Mouse (Mus musculus) heart, adult 2 months (tissue): ENCODE measurements around the gene Zc3h15. TPM values are rescaled to one million over a fixed set of nuclear protein-coding genes. Genes with fewer than 3 reads are reported as not detected.
"Not testable (repeated sequence)": the region's sequence is repeated elsewhere in the genome, so short reads cannot be mapped to it uniquely, and the experiment has no call there.

Experiments
- DNase-seq, 2 experiments: peaks; one replicate each; pipeline ENCODE4 v3.0.0; 2021
- H3K27ac ChIP-seq: fragments of 200-600 bp; 2 replicates; pipeline ENCODE4 v1.8.1; 2022
- H3K27me3 ChIP-seq: fragments of 200-500 bp; 2 replicates; pipeline ENCODE4 v1.6.1; 2012; ENCODE audit warnings: mild to moderate bottlenecking, low read length, inconsistent platforms, mixed read lengths; ENCODE audit not compliant: control insufficient read depth, insufficient read depth
- H3K36me3 ChIP-seq: fragments of 200-500 bp; 2 replicates; pipeline ENCODE4 v1.6.1; 2012; ENCODE audit warnings: low read length, inconsistent platforms; ENCODE audit not compliant: control insufficient read depth, insufficient read depth
- H3K4me1 ChIP-seq: fragments of 200-500 bp; 2 replicates; pipeline ENCODE4 v1.6.1; 2011; ENCODE audit warnings: low read length; ENCODE audit not compliant: control insufficient read depth, insufficient read depth
- H3K4me3 ChIP-seq: fragments of 200-600 bp; 2 replicates; pipeline ENCODE4 v1.8.1; 2022
- H3K79me2 ChIP-seq: fragments of 200-500 bp; replicated peaks from 2 replicates; pipeline ENCODE4 v1.6.1; 2012; ENCODE audit warnings: mild to moderate bottlenecking, inconsistent platforms, low read length, moderate library complexity, mixed read lengths; ENCODE audit not compliant: control insufficient read depth, insufficient read depth
- H3K9ac ChIP-seq: fragments of 200-500 bp; 2 replicates; pipeline ENCODE4 v1.6.1; 2012; ENCODE audit warnings: low read depth, mild to moderate bottlenecking, control low read depth, inconsistent platforms, low read length, mixed read lengths
- CTCF ChIP-seq: fragments of 200-600 bp; IDR thresholded peaks from 2 replicates; pipeline ENCODE4 v1.8.1; 2022; ENCODE audit warnings: antibody characterized with exemption, mild to moderate bottlenecking, moderate library complexity
- EP300 ChIP-seq: fragments of 200-500 bp; IDR thresholded peaks from 2 replicates; pipeline ENCODE4 v1.6.1; 2011; ENCODE audit warnings: low read depth, low read length, control low read depth; ENCODE audit not compliant: insufficient read depth
- POLR2A ChIP-seq: fragments of 200-500 bp; IDR thresholded peaks from 2 replicates; pipeline ENCODE4 v1.6.1; 2011; ENCODE audit warnings: mild to moderate bottlenecking, low read depth, low read length, control low read depth; ENCODE audit not compliant: insufficient read depth
- WGBS: fragments of 180-500 bp; shearing (Covaris S2); methylation state at CpG from one replicate; pipeline ENCODE4 v1.1.7; 2018; 5-methylcytosine and 5-hydroxymethylcytosine counted together
- intact Hi-C: fragments of 180-260 bp; cut with DNase I; formaldehyde crosslinking; loops from one replicate; pipeline ENCODE4 v1.15.1; 2025
- polyA plus RNA-seq: library from polyadenylated mRNA; depleted of rRNA; stranded (reverse); fragments of >200 nt; gene quantifications from 2 replicates; pipeline ENCODE4 v1.2.3, GENCODE M21; 2012
- total RNA-seq, 2 experiments: library from RNA; stranded (reverse); gene quantifications; 2 replicates each; pipeline ENCODE4 v1.2.3; 2021

Zc3h15 gene
- total and polyA plus RNA-seq, 3 experiments, result 13.8 to 53.5 (median 51.8) TPM

- no peak overlapping the region for H3K4me3 ChIP-seq
- intact Hi-C loops, result no loop called here
- no peaks in the 10 kb centered on the region; the same call in none of the 2 replicates for H3K4me1 ChIP-seq
- H3K27ac ChIP-seq, result no peak overlapping the region
- TF ChIP-seq CTCF (no peak), EP300 (no peak), POLR2A (no peak)
- 0 out of 2 replicates have a peak, but pooled peaks cover 3% of the 10 kb centered on the region for H3K79me2 ChIP-seq
- no peaks in the 10 kb centered on the region for H3K27me3 ChIP-seq
- peaks cover 8% of the 10 kb centered on the region for H3K36me3 ChIP-seq
- no peak overlapping the region for H3K9ac ChIP-seq
- no peak for DNase-seq
Measured at GRCm38 (mm10) chr2:83652606-83653005, 8.4 kb downstream of the Zc3h15 start.

- 66% methylated on average over 3 of the region's 3 CpGs for WGBS
- H3K36me3 ChIP-seq, result peaks cover 2% of the 10 kb centered on the region
Measured at GRCm38 (mm10) chr2:83659279-83659678, 15.0 kb downstream of the Zc3h15 start.

GRCm38 (mm10) chr2:83660114-83660513 is 15.9 kb downstream of the Zc3h15 start:
- Histone ChIP-seq H3K79me2 (no peaks in the 10 kb centered on the region), H3K9ac (no peak overlapping the region), H3K4me1 (no peaks in the 10 kb centered on the region), H3K27ac (no peak overlapping the region), H3K27me3 (no peaks in the 10 kb centered on the region), H3K36me3 (peaks cover 2% of the 10 kb centered on the region), H3K4me3 (no peak overlapping the region)
- intact Hi-C loops, result loop anchor here (1.0 kb wide), 1 partner anchor 111 kb away; no protein-coding TSS in a partner anchor
- TF ChIP-seq CTCF, result peak; percentile 61
- no peak for TF ChIP-seq EP300
- no peak for TF ChIP-seq POLR2A
- whole genome bisulfite sequencing, result 71% methylated on average over 1 of the region's 1 CpGs
- no peak for DNase-seq

More at GRCm38 (mm10) chr2:83659279-83659678, 15.0 kb downstream of the Zc3h15 start:
- no peak for DNase-seq
- TF ChIP-seq CTCF (no peak), POLR2A (no peak), EP300 (no peak)
- Histone ChIP-seq H3K79me2 (no peaks in the 10 kb centered on the region), H3K4me1 (no peaks in the 10 kb centered on the region), H3K9ac (no peak overlapping the region), H3K27ac (no peak overlapping the region), H3K4me3 (no peak overlapping the region), H3K27me3 (no peaks in the 10 kb centered on the region)
- intact Hi-C loops, result no loop called here

- no peaks in the 10 kb centered on the region; the same call in 1 of the 2 replicates for H3K36me3 ChIP-seq
- no peak overlapping the region for H3K9ac ChIP-seq
- WGBS, result 89% methylated on average over 6 of the region's 6 CpGs
- intact Hi-C loops, result no loop called here
- H3K79me2 ChIP-seq, result no peaks in the 10 kb centered on the region
- no peak overlapping the region for H3K27ac ChIP-seq
- no peak overlapping the region for H3K4me3 ChIP-seq
- no peaks in the 10 kb centered on the region for H3K27me3 ChIP-seq
- DNase-seq, result no peak
- H3K4me1 ChIP-seq, result no peaks in the 10 kb centered on the region
- TF ChIP-seq POLR2A (no peak), CTCF (no peak), EP300 (no peak)
Measured at GRCm38 (mm10) chr2:83661351-83661750, 17.1 kb downstream of the Zc3h15 start.

- H3K27ac ChIP-seq, H3K79me2 ChIP-seq, H3K36me3 ChIP-seq, H3K27me3 ChIP-seq, H3K4me1 ChIP-seq, intact Hi-C loops, H3K4me3 ChIP-seq, DNase-seq, H3K9ac ChIP-seq: not testable (repeated sequence)
- 99% methylated on average over 2 of the region's 2 CpGs for WGBS
- TF ChIP-seq CTCF, result peak; percentile 49
Measured at GRCm38 (mm10) chr2:83665051-83665450, 20.8 kb downstream of the Zc3h15 start.

- 76% methylated on average over 2 of the region's 2 CpGs for WGBS
- no peak overlapping the region for H3K4me3 ChIP-seq
- DNase-seq, result no peak
Measured at GRCm38 (mm10) chr2:83667430-83667829, 23.2 kb downstream of the Zc3h15 start.

More at GRCm38 (mm10) chr2:83667430-83667829, 23.2 kb downstream of the Zc3h15 start:
- no peaks in the 10 kb centered on the region for H3K4me1 ChIP-seq
- no peaks in the 10 kb centered on the region for H3K27me3 ChIP-seq
- H3K27ac ChIP-seq, result no peak overlapping the region
- no peak overlapping the region for H3K9ac ChIP-seq
- H3K79me2 ChIP-seq, result no peaks in the 10 kb centered on the region
- intact Hi-C loops, result no loop called here
- TF ChIP-seq CTCF, result no peak
- no peak for TF ChIP-seq EP300
- TF ChIP-seq POLR2A, result no peak
- no peaks in the 10 kb centered on the region for H3K36me3 ChIP-seq
